Mouse (Mus musculus): ENCODE measurements at regions not wholly inside any gene's neighbourhood (a gene's known extent, or its start where the extent isn't known, plus 50 kb on each side); places are given as distances from the start of the nearest gene placed in this dataset.
"Not testable (repeated sequence)": the region's sequence is repeated elsewhere in the genome, so short reads cannot be mapped to it uniquely, and the experiment has no call there.

DNA sequence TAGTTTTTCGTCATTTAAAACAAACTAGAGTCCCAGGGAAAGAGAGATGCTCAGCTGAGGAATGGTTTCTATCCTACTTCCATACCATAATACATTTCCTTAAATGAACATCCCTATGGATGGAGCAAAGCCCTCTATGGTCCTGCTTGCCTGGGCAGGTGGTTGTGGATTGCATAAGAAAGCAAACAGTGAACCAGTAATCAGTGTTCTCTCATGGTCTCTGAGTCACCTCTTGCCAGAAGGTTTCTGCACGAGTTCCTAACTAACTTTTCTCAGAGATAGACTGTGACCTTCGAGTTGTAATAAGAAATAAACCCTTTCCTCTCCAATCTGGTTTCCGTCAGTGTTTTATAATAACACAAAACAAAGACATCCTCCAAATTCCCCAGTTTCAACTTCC lies 62.9 kb upstream of the Bet1 start:
- ATAC-seq (replicated peaks; ENCODE audit: poor library complexity, severe bottlenecking), result no peak

DNA sequence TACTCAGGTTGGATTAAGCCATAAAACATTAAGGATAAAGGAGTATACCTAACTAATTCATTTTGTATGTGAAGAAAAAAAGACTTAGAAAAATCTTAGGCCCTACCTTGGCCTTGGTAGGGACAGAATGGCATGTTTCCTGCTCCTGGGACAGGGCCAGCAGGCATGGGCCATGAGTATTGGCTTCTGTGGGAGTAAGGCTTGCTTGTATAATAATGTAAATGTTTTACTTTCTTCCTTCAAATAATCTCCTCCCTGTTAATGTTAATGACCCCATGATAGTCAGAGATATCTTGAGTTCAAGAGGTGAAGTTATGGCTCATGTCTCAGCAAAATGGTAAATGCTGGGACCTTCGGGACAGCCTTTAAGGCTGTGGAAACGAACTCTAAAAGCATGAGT lies 71.5 kb upstream of the Bet1 start:
- ATAC-seq (replicated peaks; ENCODE audit: poor library complexity, severe bottlenecking), result no peak

DNA sequence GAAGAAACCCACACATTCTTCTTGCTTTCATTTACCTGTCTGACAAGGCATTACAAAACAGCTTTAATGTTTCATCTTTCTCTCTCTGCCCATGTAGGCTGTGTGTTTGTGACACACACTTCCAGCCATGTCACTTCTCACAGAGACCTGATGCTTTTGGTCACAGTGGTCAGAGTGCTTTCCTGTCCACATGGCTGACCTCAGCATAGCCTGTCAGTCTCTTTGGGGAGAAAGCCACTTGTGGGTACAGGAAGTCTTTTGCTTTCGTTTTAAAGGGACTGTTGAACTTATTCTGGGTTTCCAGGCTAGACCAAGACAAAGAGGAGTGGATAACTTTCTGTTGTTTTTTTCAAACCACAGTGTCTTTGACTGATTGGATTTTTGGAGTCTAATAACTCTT lies 77.0 kb upstream of the Bet1 start:
- ATAC-seq (replicated peaks; ENCODE audit: poor library complexity, severe bottlenecking), result no peak

DNA sequence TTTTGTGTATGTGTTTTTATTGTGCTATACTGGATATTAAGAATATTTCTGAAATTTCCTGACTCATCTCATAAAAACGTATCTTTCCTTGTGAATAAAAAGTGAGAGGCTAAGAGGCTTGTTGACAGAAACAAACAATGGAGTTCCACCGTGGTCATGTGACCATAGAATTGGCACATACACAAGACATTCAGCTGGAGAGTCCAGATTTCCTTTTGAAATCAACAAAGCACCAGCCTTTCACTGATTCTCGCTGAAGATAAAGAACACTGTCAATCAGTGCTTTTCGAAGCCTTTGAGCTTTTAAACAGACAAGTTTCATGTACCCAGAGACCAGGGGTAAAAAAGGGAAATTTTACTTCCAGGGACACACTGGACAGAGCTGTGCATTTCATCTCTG lies 80.3 kb upstream of the Bet1 start:
- ATAC-seq (replicated peaks; ENCODE audit: poor library complexity, severe bottlenecking), result no peak

DNA sequence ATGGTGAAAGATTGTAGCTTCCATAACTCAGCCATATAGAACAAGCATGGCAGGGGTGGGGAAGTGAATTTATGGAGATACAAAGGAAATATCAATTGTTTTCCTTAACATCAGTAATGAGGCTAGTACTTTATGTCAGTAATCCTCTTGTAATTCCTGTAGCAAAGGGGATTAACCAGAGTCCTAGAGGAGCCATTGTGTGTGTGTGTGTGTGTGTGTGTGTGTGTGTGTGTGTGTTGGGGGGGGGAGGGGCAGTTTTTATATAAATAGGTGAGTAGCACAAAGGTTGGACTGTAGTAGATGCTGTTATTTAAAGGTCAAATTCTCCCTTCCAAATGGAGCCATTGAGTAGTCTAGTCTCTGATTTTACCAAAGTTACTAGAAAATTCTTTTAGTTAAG lies 81.0 kb upstream of the Bet1 start:
- ATAC-seq (replicated peaks; ENCODE audit: poor library complexity, severe bottlenecking), result no peak

DNA sequence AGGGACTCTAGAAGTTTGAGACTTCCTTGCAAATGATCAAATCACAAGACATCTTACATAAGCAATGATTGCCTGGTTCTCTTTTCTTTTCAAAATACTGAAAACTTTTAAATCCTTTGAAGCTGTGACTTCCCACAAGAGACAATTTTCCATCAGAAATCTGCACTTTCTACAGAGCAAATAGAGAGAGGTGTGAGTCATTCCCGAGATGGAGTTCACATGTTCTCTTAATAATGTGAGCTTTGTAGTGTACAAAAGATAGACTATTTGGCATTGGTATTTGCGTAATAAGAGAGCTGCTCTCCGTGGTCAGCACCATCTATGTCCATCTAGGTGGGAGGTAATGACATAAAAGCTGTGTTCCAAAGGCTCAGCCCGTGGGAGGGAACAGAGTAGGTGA lies 84.8 kb upstream of the Bet1 start:
- no peak for ATAC-seq (replicated peaks; ENCODE audit: poor library complexity, severe bottlenecking)

DNA sequence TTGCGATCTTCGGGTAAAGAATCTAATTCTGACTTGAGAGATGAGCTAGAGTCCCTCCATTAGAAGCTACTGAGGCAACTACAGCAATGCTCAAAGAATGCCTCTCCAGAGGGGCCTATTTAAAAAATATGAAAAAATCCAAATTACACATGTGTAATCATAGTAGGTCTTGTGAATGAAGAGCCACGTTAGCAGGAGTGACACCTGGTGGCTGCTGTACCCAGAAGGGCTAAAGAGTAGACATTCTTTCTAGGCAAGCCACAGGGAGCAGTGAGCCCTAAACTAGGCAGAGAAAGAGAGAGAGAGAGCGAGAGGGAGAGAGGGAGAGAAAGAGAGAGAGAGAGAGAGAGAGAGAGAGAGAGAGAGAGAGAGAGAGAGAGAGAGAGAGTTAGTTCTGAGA lies 100.9 kb upstream of the Bet1 start:
- no peak for ATAC-seq (replicated peaks; ENCODE audit: poor library complexity, severe bottlenecking)

DNA sequence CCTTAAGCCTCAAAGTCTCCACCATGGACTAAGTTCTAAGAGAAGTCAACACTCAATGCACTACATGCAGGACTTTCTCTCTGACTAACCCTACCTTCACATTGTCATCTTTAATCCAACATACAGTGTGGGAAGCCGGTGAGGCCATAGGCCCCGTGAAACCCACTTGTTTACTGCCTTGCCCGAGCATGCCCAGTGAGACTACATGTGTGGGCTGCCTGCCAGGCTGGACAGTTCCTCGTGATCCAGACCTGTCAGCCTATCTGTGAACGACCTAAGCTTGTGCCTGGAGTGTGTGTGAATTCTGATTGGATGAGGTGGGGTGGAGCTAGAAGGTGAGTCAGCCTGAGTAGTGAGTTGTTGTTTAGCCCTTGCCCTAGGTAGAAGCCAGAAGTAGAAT lies 104.2 kb upstream of the Bet1 start:
- not testable (repeated sequence) for ATAC-seq (replicated peaks; ENCODE audit: poor library complexity, severe bottlenecking)

DNA sequence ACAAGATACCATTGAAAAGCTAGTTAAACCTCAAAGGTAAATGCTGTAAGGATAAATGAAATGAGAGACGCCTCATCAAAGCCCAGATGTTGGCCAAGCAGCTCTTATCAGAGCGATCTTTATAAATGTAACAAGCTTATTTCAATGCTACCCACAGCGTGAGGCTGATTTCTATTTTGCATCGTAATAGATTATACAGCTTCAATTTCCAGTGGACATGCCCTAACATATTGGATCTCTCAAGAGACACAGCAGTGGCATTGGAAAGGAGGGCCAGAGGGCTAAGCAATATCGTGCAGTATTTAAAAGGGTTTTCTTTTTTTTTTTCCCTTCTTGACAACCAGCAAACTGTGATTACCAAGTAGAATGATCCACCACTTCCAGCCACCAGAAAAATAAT lies 106.5 kb upstream of the Bet1 start:
- no peak for ATAC-seq (replicated peaks; ENCODE audit: poor library complexity, severe bottlenecking)

DNA sequence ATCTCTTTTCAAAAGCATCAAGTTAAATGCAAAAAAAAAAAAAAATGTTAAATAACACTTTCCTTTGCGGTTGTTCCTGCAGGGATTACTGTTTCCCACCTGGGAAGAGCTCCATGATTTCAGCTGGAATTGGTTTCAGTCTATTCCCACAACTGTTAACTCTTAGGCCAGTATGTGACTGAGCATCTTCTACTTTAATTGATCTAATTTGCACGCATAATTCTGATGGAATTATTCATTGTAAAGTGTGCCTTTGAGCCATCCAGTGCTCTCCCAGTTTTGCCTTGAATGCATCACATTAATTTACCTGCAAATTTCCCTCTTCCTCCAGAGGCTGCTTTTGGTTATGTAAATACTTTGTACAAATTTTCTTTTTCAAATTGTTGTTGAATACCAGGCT lies 114.4 kb upstream of the Bet1 start:
- ATAC-seq (replicated peaks; ENCODE audit: poor library complexity, severe bottlenecking), result no peak

DNA sequence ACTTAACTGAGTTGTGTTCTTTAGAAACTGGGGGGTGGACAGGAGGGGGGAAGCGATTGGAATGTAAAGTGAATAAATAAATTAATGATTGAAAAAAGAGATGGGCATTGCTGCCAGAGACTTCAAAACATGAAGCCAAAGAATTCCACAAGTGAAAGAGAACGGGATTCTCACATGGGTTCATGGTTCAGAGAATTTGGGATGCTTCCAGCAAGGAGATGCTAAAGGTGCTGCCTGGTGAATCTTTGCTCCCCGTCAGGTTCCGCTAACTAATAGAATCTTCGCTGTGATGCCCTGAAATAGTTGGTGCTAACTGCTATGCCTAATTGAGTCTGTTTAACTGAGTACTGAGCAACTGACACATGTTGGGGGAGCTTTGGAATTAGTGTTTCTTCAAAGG lies 118.9 kb upstream of the Bet1 start:
- ATAC-seq (replicated peaks; ENCODE audit: poor library complexity, severe bottlenecking), result no peak

DNA sequence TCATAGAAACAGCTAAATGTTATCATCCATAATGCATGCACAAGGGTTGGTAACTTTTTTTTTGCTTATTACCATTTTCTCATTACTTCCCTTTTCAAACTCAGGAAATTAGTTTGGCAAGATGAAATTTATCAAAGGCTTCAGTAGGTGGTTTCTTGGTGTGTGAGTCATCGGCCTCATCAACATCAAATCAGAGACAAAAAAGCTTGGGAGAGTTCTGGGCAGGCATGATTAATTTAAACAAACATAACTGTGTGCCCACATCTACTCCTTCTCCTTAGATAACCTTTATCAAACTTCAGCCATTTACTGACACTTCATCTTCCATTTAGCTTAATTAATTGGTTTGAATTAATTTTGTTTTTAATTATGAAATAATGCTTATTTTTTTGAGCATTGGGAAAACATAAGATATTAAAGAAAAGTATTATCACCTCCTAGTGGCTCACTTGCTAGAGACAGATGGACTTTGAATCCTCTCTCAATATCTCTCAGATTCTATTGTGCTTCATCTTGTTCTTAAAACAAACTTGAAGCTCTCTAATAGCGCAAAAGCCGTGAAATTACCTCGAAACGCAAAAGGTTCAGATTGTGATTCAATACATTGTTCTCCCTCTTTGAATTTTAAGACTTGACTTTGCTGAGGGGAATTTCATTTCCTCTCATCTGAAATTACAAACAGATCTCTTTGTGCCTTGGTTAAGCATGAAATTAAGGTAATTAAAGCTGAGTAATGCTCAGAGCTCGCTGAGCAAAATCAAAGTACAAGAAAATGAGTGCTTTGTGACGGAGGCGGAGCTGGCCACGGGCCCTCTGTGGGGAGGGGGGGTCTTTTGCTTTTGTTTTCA lies 158.7 kb upstream of the Bet1 start:
- no peak for ATAC-seq (replicated peaks; ENCODE audit: poor library complexity, severe bottlenecking)

DNA sequence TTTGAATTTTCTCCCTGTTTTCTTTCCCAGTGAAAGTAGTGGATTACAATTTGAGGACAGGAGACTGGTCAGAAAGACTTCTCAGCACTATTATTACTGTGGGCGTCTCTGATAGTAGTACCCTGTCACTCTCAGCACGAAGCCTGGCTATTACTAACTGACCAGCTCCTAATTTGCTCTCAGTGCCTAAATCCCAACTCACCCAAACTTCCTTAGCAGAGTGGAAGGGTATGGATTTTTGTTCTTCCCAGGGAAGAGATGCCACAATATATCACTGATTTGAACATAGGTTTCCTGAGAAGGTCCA lies 159.3 kb upstream of the Bet1 start:
- no peak for ATAC-seq (replicated peaks; ENCODE audit: poor library complexity, severe bottlenecking)

DNA sequence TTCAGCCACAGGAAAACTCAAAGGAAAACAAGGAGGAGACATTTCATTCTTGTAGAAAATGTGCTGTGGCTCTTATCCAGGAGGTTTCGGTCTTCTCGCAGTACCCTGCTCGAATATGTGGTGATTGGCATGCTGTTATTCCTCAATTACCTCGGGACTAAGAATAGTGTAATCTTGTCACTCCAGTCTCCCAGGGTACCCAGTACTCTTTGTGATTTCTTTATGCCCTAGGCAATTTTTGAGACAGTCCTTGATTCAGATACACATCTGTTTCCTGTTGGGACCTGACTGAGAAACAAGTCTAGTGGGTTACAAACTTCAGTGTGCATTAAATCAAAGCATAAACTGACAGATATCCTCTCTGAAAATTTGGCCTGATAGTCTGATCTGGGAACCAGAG lies 189.8 kb upstream of the Bet1 start:
- no peak for ATAC-seq (replicated peaks; ENCODE audit: poor library complexity, severe bottlenecking)

DNA sequence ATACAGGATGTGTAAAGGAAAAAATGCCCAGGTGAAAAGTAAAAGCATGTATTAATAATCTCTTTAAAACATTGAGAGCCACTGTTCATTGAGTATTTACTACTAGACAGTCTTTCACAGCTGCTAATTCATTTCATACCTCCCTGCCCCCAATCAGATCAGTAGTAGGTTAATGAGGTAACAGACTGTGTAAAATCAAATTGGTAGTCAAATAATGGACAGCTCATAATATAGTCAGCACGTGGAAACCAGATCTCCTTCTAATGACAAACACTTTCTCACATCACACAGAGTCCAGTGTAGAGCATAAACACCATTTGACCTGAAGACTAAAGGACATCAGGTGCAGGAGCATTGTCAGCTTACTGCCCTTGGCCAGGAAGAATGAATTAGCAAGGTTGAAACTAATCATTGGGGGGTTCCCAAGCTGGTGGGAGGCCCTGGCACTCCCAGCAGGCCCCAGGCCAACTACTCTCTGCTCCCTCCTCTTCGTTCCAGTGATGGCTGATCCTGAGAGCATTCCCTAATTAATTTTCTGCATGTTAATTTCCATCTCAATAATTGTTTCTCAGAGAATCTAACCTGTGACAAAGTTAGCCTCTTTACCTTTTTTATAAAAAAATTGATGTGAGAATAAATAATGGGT lies 190.6 kb upstream of the Bet1 start:
- ATAC-seq (replicated peaks; ENCODE audit: poor library complexity, severe bottlenecking), result no peak

DNA sequence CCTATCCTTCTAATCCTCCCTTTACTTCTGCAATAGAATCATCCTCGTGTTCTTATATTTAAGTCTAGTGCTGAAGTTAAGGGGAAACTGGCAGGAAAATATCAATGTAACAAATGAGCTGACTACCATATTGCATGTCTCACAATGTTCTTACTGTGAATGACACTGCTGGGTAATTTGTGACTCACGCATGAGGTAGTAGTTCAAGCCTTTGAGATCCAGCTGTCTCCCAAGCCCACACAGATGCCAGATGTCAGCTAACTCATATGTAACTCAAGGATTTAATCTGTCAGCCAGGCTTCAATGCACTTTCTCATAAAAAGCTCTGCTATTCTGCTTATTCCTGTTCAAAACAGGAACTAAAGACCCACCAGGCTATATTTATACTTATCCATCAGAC lies 204.6 kb upstream of the Bet1 start:
- no peak for ATAC-seq (replicated peaks; ENCODE audit: poor library complexity, severe bottlenecking)

DNA sequence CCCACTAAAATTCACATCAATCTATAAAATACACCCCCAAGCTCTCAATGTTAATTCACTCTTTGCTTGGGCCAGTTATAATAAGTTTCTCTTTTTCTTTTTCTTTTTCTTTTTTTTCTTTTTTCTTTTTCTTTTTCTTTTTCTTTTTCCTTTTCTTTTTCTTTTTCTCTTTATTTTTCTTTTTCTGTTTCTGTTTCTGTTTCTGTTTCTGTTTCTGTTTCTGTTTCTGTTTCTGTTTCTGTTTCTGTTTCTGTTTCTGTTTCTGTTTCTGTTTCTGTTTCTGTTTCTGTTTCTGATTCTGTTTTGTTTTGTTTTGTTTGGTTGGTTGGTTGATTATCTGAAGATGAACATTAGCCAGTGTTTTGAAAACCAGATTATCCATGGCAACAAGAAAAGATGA lies 201.2 kb upstream of the Col1a2 start:
- ATAC-seq (replicated peaks; ENCODE audit: poor library complexity, severe bottlenecking), result not testable (repeated sequence)

DNA sequence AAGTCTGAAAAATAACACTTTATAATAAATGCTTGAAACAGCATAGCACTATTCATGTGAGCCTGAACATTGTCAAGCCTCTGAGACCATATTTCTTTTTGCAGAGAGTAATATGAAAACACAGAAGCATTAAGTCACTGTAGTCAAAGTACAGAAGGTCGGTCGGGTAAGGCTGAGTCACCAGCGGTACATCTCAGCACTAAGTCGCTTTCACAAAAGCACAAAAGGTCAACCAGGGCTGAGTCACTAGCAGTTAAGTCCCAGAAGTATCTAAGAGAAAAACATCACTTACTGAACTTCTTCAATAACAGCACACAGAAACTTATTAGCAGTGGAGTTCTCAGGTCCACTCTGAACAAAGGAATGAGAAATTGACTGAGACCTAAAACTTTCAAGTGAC lies 154.7 kb upstream of the Col1a2 start:
- no peak for ATAC-seq (replicated peaks; ENCODE audit: poor library complexity, severe bottlenecking)

DNA sequence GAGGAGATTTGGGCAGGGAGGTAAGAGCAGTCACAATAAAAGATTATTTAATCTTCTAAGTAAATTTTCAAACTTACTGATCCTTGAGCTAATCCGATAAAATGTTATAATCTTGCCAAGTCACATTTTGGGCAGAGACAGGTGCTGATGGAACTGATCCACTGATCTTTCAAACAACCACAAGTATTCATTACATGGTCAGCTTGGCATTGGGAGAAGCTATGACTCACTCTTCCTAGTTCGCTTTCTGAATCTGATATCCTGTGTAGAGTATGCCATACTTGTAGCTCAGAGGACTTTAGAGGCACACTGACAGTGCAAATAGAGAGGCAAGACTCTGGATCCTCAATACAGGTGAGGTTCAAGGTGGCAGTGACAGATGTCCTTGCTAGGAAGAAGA lies 142.4 kb upstream of the Col1a2 start:
- ATAC-seq (replicated peaks; ENCODE audit: poor library complexity, severe bottlenecking), result no peak

DNA sequence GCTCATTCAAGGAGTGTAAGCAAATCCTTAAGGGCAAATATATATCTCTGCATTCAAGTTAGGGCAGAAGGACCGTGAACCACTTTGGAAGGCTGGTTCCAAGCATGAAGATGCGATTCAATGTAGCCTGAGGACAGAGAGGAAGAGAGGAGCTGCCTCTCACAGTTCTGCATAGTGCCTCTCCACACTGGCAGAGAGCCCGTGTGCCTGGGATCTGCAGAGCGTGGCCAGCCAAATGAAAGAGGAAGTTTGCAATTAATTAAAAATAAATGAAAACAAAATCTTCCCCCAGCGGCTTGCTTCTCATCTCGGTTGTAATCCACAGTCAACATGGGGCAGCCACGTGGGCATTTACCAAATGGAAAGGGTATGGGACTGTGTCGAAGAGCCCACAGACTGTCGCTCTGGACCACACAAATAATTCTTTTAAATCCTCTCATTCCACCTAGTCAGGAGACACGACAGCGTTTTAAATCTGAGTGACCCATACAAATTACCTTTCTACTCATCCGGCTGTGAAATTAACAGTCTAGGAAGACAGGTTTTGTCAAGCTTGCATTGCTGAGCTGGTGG lies 129.1 kb upstream of the Col1a2 start:
- no peak for ATAC-seq (replicated peaks; ENCODE audit: poor library complexity, severe bottlenecking)

DNA sequence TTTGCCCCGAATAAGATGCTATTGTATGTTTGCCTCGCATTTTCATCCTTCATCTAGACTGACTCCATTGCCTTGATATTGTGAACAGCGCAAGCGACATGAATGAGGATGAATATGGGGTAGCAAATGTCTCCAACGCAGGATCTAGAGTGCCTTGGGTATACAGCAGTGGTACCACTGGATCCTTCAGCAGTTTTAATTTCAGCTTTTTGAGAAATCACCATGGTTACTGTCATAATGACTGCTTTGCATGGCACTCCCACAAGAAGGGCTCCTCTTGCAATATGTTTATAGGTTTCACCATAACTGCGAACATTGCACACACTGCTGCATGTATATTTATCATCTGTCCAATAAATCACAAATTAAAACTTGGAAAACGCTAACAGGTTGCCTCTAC lies 107.8 kb upstream of the Col1a2 start:
- no peak for ATAC-seq (replicated peaks; ENCODE audit: poor library complexity, severe bottlenecking)

All from granulocyte monocyte progenitor cell, adult 5-6 weeks (primary cell).